ENCODE assay signal across 27 mouse cellular contexts in the genomic region with DNA sequence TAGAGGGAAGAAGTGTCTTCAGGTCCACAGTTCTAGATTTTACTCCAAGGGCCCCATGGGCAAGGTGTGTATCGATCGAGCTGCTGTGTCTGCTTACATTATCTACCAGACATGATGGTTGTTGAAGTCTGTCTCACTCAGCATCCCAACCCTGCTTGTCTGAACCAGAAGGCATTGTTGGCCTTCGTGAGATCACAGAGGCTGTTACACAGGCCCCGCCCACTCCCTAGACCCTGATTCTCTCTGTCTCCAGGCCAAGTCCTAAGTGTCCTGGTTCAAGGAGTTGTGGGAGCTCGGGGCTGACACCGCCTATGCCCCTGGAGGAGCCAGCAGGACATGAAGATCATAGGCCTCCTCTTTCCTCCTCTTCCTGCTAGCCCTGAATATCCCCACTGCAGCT. TPM values are rescaled to one million over a fixed set of nuclear protein-coding genes. Genes with fewer than 3 reads are reported as not detected.
"Had no signal": no experiment of that assay in that cellular context is flagged by ENCODE, and none has a peak within 500 bp of the region (broad histone marks: within the 10 kb centered on the region; RNA-seq: fewer than 3 reads in every experiment).

TSS of gene Slfnl1 (plus strand) at position 246 of the 400 bp plus-strand sequence.

- H3K4me3 ChIP-seq: midbrain, embryonic 10.5 days; midbrain, embryonic 12.5 days; myocyte; neural tube, embryonic 13.5 days; neural tube, embryonic 15.5 days had no signal

- DNase-seq: lung, adult 18-20 months; lung, embryonic 14.5 days; lung, postnatal 10 days; lung, postnatal 4 days; midbrain, embryonic 14.5 days; retina, postnatal 1 day; right cerebral cortex, adult 18-20 months; right cerebral cortex, postnatal 25 days; right cerebral cortex, postnatal 4 days; spleen, adult 18-20 months; thymus, adult 18-20 months; thymus, postnatal 14 days; thymus, postnatal 36 days had no signal

- H3K27ac ChIP-seq: midbrain, embryonic 10.5 days; midbrain, embryonic 12.5 days; neural tube, embryonic 13.5 days; neural tube, embryonic 15.5 days had no signal

- H3K4me1 ChIP-seq: midbrain, embryonic 10.5 days; midbrain, embryonic 12.5 days; neural tube, embryonic 13.5 days; neural tube, embryonic 15.5 days had no signal

- H3K27me3 ChIP-seq: midbrain, embryonic 12.5 days; neural tube, embryonic 13.5 days; neural tube, embryonic 15.5 days had no signal

- H3K9me3 ChIP-seq: midbrain, embryonic 10.5 days; midbrain, embryonic 12.5 days; neural tube, embryonic 13.5 days; neural tube, embryonic 15.5 days had no signal

RNA-seq across cellular contexts. Expression of gene Slfnl1, which starts in this region (rescaled TPM):
- total RNA-seq: megakaryocyte-erythroid progenitor cell, adult 5-6 weeks had no signal
- polyA plus RNA-seq: liver, embryonic 16.5 days; lung, embryonic 16.5 days; midbrain, embryonic 10.5 days; midbrain, embryonic 14.5 days; midbrain, embryonic 16.5 days; myocyte; neural tube, embryonic 11.5 days; neural tube, embryonic 13.5 days; neural tube, embryonic 15.5 days; small intestine, adult 2 months; stomach, embryonic 14.5 days; stomach, embryonic 16.5 days; thymus, postnatal 0 days had no signal
